Mouse (Mus musculus): Measurements from ENCODE around the gene Pin1rt1. TPM values are rescaled to one million over a fixed set of nuclear protein-coding genes. Genes with fewer than 3 reads are reported as not detected.

The Pin1rt1 gene
- polyA plus RNA-seq, 1 experiment, result not detected

Other genes starting within 250 kb of the Pin1rt1 start
- 10.1 and 17.4 TPM in 2 replicates for gene Hipk3, start 221.9 kb downstream of the Pin1rt1 start, polyA plus RNA-seq (2012; rRNA removed)
- gene Cstf3, start 125.9 kb downstream of the Pin1rt1 start, polyA plus RNA-seq (2012; rRNA removed), result 9.0 and 9.9 TPM in 2 replicates
- 0.97 and 1.6 TPM in 2 replicates for gene Tcp11l1, start 4.2 kb downstream of the Pin1rt1 start, polyA plus RNA-seq (2012; rRNA removed)
- gene Depdc7, start 26.5 kb upstream of the Pin1rt1 start, polyA plus RNA-seq (2012; rRNA removed), result 6.2 and 11.0 TPM in 2 replicates
- gene Qser1, start 100.4 kb upstream of the Pin1rt1 start, polyA plus RNA-seq (2012; rRNA removed), result 1.7 and 3.2 TPM in 2 replicates
- gene Prrg4, start 133.5 kb upstream of the Pin1rt1 start, polyA plus RNA-seq (2012; rRNA removed), result 0.29 and 0.56 TPM in 2 replicates
- gene Ccdc73, start 151.4 kb upstream of the Pin1rt1 start, polyA plus RNA-seq (2012; rRNA removed), result not detected in 2 replicates